Mouse (Mus musculus): Measurements from ENCODE around the gene Pycr1.
"Not testable (repeated sequence)": the region's sequence is repeated elsewhere in the genome, so short reads cannot be mapped to it uniquely, and the experiment has no call there.

Gene Pycr1

GRCm38 (mm10) chr11:120643601-120643987 is at the start of gene Pycr1:
Gene Pycr1 (minus strand): TSS chr11:120643769.
- DNase-seq (ENCODE audit: extremely low read depth, low read depth) = peak; percentile 91

- no peak for DNase-seq (ENCODE audit: extremely low read depth, low read depth)
Observed at GRCm38 (mm10) chr11:120692471-120693011, 49.0 kb upstream of the Pycr1 start.

- no peak for DNase-seq (ENCODE audit: extremely low read depth, low read depth)
Observed at GRCm38 (mm10) chr11:120689365-120689764, 45.8 kb upstream of the Pycr1 start.

- no peak for DNase-seq (ENCODE audit: extremely low read depth, low read depth)
Observed at GRCm38 (mm10) chr11:120686650-120687272, 43.2 kb upstream of the Pycr1 start.

- DNase-seq (ENCODE audit: extremely low read depth, low read depth) = no peak
Observed at GRCm38 (mm10) chr11:120684660-120685059, 41.1 kb upstream of the Pycr1 start.

- DNase-seq (ENCODE audit: extremely low read depth, low read depth) = no peak
Observed at GRCm38 (mm10) chr11:120684086-120684485, 40.5 kb upstream of the Pycr1 start.

GRCm38 (mm10) chr11:120683536-120683935 is 40.0 kb upstream of the Pycr1 start:
- no peak for DNase-seq (ENCODE audit: extremely low read depth, low read depth)

GRCm38 (mm10) chr11:120682683-120683082 is 39.1 kb upstream of the Pycr1 start:
- no peak for DNase-seq (ENCODE audit: extremely low read depth, low read depth)

GRCm38 (mm10) chr11:120679909-120680308 is 36.3 kb upstream of the Pycr1 start:
- no peak for DNase-seq (ENCODE audit: extremely low read depth, low read depth)

- no peak for DNase-seq (ENCODE audit: extremely low read depth, low read depth)
Observed at GRCm38 (mm10) chr11:120676951-120677350, 33.4 kb upstream of the Pycr1 start.

GRCm38 (mm10) chr11:120675875-120676274 is 32.3 kb upstream of the Pycr1 start:
- DNase-seq (ENCODE audit: extremely low read depth, low read depth) = not testable (repeated sequence)

GRCm38 (mm10) chr11:120673594-120674122 is 30.1 kb upstream of the Pycr1 start:
- DNase-seq (ENCODE audit: extremely low read depth, low read depth) = no peak

- DNase-seq (ENCODE audit: extremely low read depth, low read depth) = peak; percentile 81
Observed at GRCm38 (mm10) chr11:120672687-120673593, 29.4 kb upstream of the Pycr1 start, which contains the start of gene Aspscr1. Gene Aspscr1 (plus strand): TSS chr11:120672973.

GRCm38 (mm10) chr11:120666617-120667016 is 23.0 kb upstream of the Pycr1 start:
- DNase-seq (ENCODE audit: extremely low read depth, low read depth) = no peak

GRCm38 (mm10) chr11:120665406-120665805 is 21.8 kb upstream of the Pycr1 start:
- no peak for DNase-seq (ENCODE audit: extremely low read depth, low read depth)

- DNase-seq (ENCODE audit: extremely low read depth, low read depth) = no peak
Observed at GRCm38 (mm10) chr11:120663714-120664113, 20.1 kb upstream of the Pycr1 start.

GRCm38 (mm10) chr11:120662759-120663158 is 19.2 kb upstream of the Pycr1 start:
- DNase-seq (ENCODE audit: extremely low read depth, low read depth) = no peak

GRCm38 (mm10) chr11:120661076-120661460 is 17.5 kb upstream of the Pycr1 start, which contains the start of gene Notum:
Gene Notum (minus strand): TSS chr11:120661175.
- no peak for DNase-seq (ENCODE audit: extremely low read depth, low read depth)

- DNase-seq (ENCODE audit: extremely low read depth, low read depth) = no peak
Observed at GRCm38 (mm10) chr11:120660301-120661075, 16.9 kb upstream of the Pycr1 start.

- DNase-seq (ENCODE audit: extremely low read depth, low read depth) = no peak
Observed at GRCm38 (mm10) chr11:120659509-120660300, 16.1 kb upstream of the Pycr1 start.
